Mouse (Mus musculus) liver, adult 2 months (tissue): ENCODE measurements around the gene Yod1. TPM values are rescaled to one million over a fixed set of nuclear protein-coding genes. Genes with fewer than 3 reads are reported as not detected.
A peak's percentile ranks its signal among the peaks of the same experiment; 100 is the strongest.

Experiments used
- DNase-seq: peaks from one replicate; pipeline ENCODE4 v3.0.0-alpha.2; 2011; ENCODE audit warnings: low read depth, low spot score; ENCODE audit errors: extremely low read depth
- H3K27ac ChIP-seq: fragments of 200-500 bp; replicated peaks from 2 replicates; pipeline ENCODE4 v1.5.1; 2012; ENCODE audit warnings: low read depth, mild to moderate bottlenecking, control low read depth, inconsistent platforms, low read length; ENCODE audit not compliant: insufficient read depth
- H3K27me3 ChIP-seq: fragments of 200-500 bp; 2 replicates; pipeline ENCODE4 v1.6.1; 2012; ENCODE audit warnings: mild to moderate bottlenecking, moderate library complexity, low read length, inconsistent platforms; ENCODE audit not compliant: control insufficient read depth, insufficient read depth
- H3K36me3 ChIP-seq: fragments of 200-500 bp; 2 replicates; pipeline ENCODE4 v1.6.1; 2012; ENCODE audit warnings: low read length, inconsistent platforms; ENCODE audit not compliant: control insufficient read depth, insufficient read depth
- H3K4me1 ChIP-seq: fragments of 200-500 bp; 2 replicates; pipeline ENCODE4 v1.6.1; 2011; ENCODE audit warnings: low read length; ENCODE audit not compliant: control insufficient read depth, insufficient read depth
- H3K4me3 ChIP-seq: fragments of 200-500 bp; 2 replicates; pipeline ENCODE4 v1.5.1; 2011; ENCODE audit warnings: low read depth, mild to moderate bottlenecking, control low read depth, low read length, moderate library complexity; ENCODE audit not compliant: insufficient read depth
- H3K79me2 ChIP-seq: fragments of 200-500 bp; 2 replicates; pipeline ENCODE4 v1.6.1; 2012; ENCODE audit warnings: inconsistent platforms, mild to moderate bottlenecking, low read length, moderate library complexity; ENCODE audit not compliant: control insufficient read depth, insufficient read depth
- H3K9ac ChIP-seq: fragments of 200-500 bp; 2 replicates; pipeline ENCODE4 v1.6.1; 2012; ENCODE audit warnings: low read depth, mild to moderate bottlenecking, control low read depth, inconsistent platforms, low read length
- CTCF ChIP-seq: fragments of 200-500 bp; IDR thresholded peaks from 2 replicates; pipeline ENCODE4 v1.5.1; 2011; ENCODE audit warnings: low read depth, low read length, control low read depth
- POLR2A ChIP-seq: fragments of 200-500 bp; IDR thresholded peaks from 2 replicates; pipeline ENCODE4 v1.6.1; 2011; ENCODE audit warnings: low read length, control low read depth; ENCODE audit not compliant: insufficient read depth; ENCODE audit errors: extremely low read depth
- WGBS: fragments of 180-500 bp; shearing (Covaris S2); methylation state at CpG from one replicate; pipeline ENCODE4 v1.1.7; 2018; 5-methylcytosine and 5-hydroxymethylcytosine counted together
- polyA plus RNA-seq: library from polyadenylated mRNA; depleted of rRNA; stranded (reverse); fragments of >200 nt; gene quantifications from 2 replicates; pipeline ENCODE4 v1.2.3, GENCODE M21; 2012
- total RNA-seq: library from RNA; depleted of rRNA; stranded (reverse); fragments of >200 nt; gene quantifications from 2 replicates; pipeline ENCODE4 v1.2.3, GENCODE M21; 2014

Gene Yod1
- total and polyA plus RNA-seq, 2 experiments, result 1.3 to 9.0 TPM

- TF ChIP-seq CTCF (no peak), POLR2A (no peak)
- no peak for DNase-seq
- peaks cover 6% of the 10 kb centered on the region for H3K36me3 ChIP-seq
- no peaks in the 10 kb centered on the region for H3K79me2 ChIP-seq
- H3K9ac ChIP-seq, result no peak overlapping the region
- no peaks in the 10 kb centered on the region for H3K27me3 ChIP-seq
- H3K4me3 ChIP-seq, result no peak overlapping the region
- no peak overlapping the region for H3K27ac ChIP-seq
- 95% methylated on average over 3 of the region's 3 CpGs for WGBS
- H3K4me1 ChIP-seq, result peaks cover 11% of the 10 kb centered on the region
Observed at GRCm38 (mm10) chr1:130728708-130729107, 11.6 kb downstream of the Yod1 start.

GRCm38 (mm10) chr1:130729153-130729552, 12.0 kb downstream of the Yod1 start, which contains the start of gene Pfkfb2:
Gene Pfkfb2 (minus strand): TSS chr1:130729253.
- TF ChIP-seq CTCF (no peak), POLR2A (no peak)
- DNase-seq, result no peak
- Histone ChIP-seq H3K9ac (no peak within 1 kb of the TSS), H3K4me3 (no peak within 1 kb of the TSS), H3K27ac (no peak within 1 kb of the TSS), H3K79me2 (no peaks in the 10 kb centered on the region), H3K27me3 (no peaks in the 10 kb centered on the region), H3K4me1 (peaks cover 10% of the 10 kb centered on the region), H3K36me3 (peaks cover 6% of the 10 kb centered on the region)
- WGBS, result 81% methylated on average over 2 of the region's 2 CpGs

GRCm38 (mm10) chr1:130731741-130732337, 14.7 kb downstream of the Yod1 start, which contains the start of gene AA986860:
Gene AA986860 (plus strand): TSS chr1:130731976.
- DNase-seq, result peak; percentile 81
- Histone ChIP-seq H3K27me3 (no peaks in the 10 kb centered on the region), H3K27ac (no peak within 1 kb of the TSS), H3K4me3 (peak within 1 kb of the TSS; percentile 27; the same call in 1 of the 2 replicates), H3K4me1 (peaks cover 14% of the 10 kb centered on the region), H3K79me2 (peaks cover 3% of the 10 kb centered on the region; the same call in 1 of the 2 replicates), H3K9ac (no peak within 1 kb of the TSS), H3K36me3 (peaks cover 1% of the 10 kb centered on the region)
- WGBS, result 25% methylated on average over 10 of the region's 10 CpGs
- TF ChIP-seq CTCF (no peak), POLR2A (no peak)

GRCm38 (mm10) chr1:130732706-130733658, 15.9 kb downstream of the Yod1 start:
- Histone ChIP-seq H3K36me3 (peaks cover 1% of the 10 kb centered on the region), H3K9ac (peak overlapping the region; percentile 39), H3K27ac (peak overlapping the region; percentile 47), H3K4me3 (no peak overlapping the region), H3K4me1 (peaks cover 14% of the 10 kb centered on the region), H3K79me2 (peaks cover 3% of the 10 kb centered on the region; the same call in 1 of the 2 replicates), H3K27me3 (no peaks in the 10 kb centered on the region)
- no peak for DNase-seq
- WGBS, result 57% methylated on average over 13 of the region's 13 CpGs
- no peak for TF ChIP-seq POLR2A
- no peak for TF ChIP-seq CTCF

GRCm38 (mm10) chr1:130733671-130734070, 16.5 kb downstream of the Yod1 start:
- TF ChIP-seq POLR2A, result no peak
- TF ChIP-seq CTCF, result no peak
- Histone ChIP-seq H3K4me3 (no peak overlapping the region; the same call in 1 of the 2 replicates), H3K36me3 (no peaks in the 10 kb centered on the region), H3K27ac (peak overlapping the region; percentile 84), H3K9ac (peak overlapping the region; percentile 39), H3K4me1 (peaks cover 14% of the 10 kb centered on the region; the same call in 1 of the 2 replicates), H3K27me3 (no peaks in the 10 kb centered on the region), H3K79me2 (peaks cover 3% of the 10 kb centered on the region; the same call in 1 of the 2 replicates)
- DNase-seq, result peak; percentile 96
- WGBS, result 33% methylated on average over 4 of the region's 4 CpGs

GRCm38 (mm10) chr1:130734452-130734851, 17.3 kb downstream of the Yod1 start:
- H3K36me3 ChIP-seq, result no peaks in the 10 kb centered on the region
- TF ChIP-seq CTCF (no peak), POLR2A (no peak)
- peaks cover 3% of the 10 kb centered on the region; the same call in 1 of the 2 replicates for H3K79me2 ChIP-seq
- no peak overlapping the region for H3K4me3 ChIP-seq
- peak overlapping the region; percentile 40 for H3K9ac ChIP-seq
- 47% methylated on average over 5 of the region's 5 CpGs for WGBS
- no peak for DNase-seq
- no peaks in the 10 kb centered on the region for H3K27me3 ChIP-seq
- H3K4me1 ChIP-seq, result peaks cover 14% of the 10 kb centered on the region; the same call in 1 of the 2 replicates
- H3K27ac ChIP-seq, result peak overlapping the region; percentile 84
